Mouse (Mus musculus) neural tube, embryonic 14.5 days (tissue): ENCODE measurements around the gene Akr1c13. TPM values are rescaled to one million over a fixed set of nuclear protein-coding genes. Genes with fewer than 3 reads are reported as not detected.

ENCODE experiments used
- ATAC-seq: fragments of 200-750 bp; cut with Nextera tagmentation; 2 replicates; pipeline ENCODE4 v1.8.0; 2017; ENCODE audit warnings: low read depth, mild to moderate bottlenecking, moderate TSS enrichment, moderate library complexity
- H3K27ac ChIP-seq: fragments of 300-500 bp; sonication (generic); 2 replicates; pipeline ENCODE4 v1.5.1; 2014; ENCODE audit warnings: low read depth, mild to moderate bottlenecking, control low read depth, low read length, moderate library complexity, mixed read lengths
- H3K27me3 ChIP-seq: fragments of 300-500 bp; sonication (generic); 2 replicates; pipeline ENCODE4 v1.6.1; 2014; ENCODE audit warnings: low read length; ENCODE audit not compliant: control insufficient read depth, insufficient read depth
- H3K36me3 ChIP-seq: fragments of 300-500 bp; sonication (generic); 2 replicates; pipeline ENCODE4 v1.6.1; 2014; ENCODE audit warnings: low read length, mixed read lengths; ENCODE audit not compliant: control insufficient read depth, insufficient read depth
- H3K4me1 ChIP-seq: fragments of 300-500 bp; sonication (generic); 2 replicates; pipeline ENCODE4 v1.6.1; 2014; ENCODE audit warnings: low read length; ENCODE audit not compliant: control insufficient read depth, insufficient read depth
- H3K4me2 ChIP-seq: fragments of 300-500 bp; sonication (generic); 2 replicates; pipeline ENCODE4 v1.6.1; 2014; ENCODE audit warnings: mild to moderate bottlenecking, low read depth, low read length, control low read depth
- H3K4me3 ChIP-seq: fragments of 300-500 bp; sonication (generic); 2 replicates; pipeline ENCODE4 v1.5.1; 2014; ENCODE audit warnings: low read depth, low read length, control low read depth, mixed read lengths
- H3K9ac ChIP-seq: fragments of 300-500 bp; sonication (generic); replicated peaks from 2 replicates; pipeline ENCODE4 v1.6.1; 2014; ENCODE audit warnings: low read depth, mild to moderate bottlenecking, control low read depth, low read length, mixed read lengths
- H3K9me3 ChIP-seq: fragments of 300-500 bp; sonication (generic); 2 replicates; pipeline ENCODE4 v1.6.1; 2016; ENCODE audit warnings: low read length; ENCODE audit not compliant: control insufficient read depth
- WGBS: fragments of 180-500 bp; shearing (Covaris S2); extraction: QIAGEN DNeasy Blood & Tissue Kit; methylation state at CpG from one replicate; pipeline ENCODE4 v1.1.7; 2014; 5-methylcytosine and 5-hydroxymethylcytosine counted together
- polyA plus RNA-seq: library from polyadenylated mRNA; unstranded; fragments of >200 nt; fragmentation: Nextera tagmentation; extraction: Ambion mirVana; gene quantifications from 2 replicates; pipeline ENCODE4 v1.2.1, GENCODE M21; 2014

Akr1c13 gene
- polyA plus RNA-seq, 1 experiment from 2014 or later = 5.7 TPM

DNA sequence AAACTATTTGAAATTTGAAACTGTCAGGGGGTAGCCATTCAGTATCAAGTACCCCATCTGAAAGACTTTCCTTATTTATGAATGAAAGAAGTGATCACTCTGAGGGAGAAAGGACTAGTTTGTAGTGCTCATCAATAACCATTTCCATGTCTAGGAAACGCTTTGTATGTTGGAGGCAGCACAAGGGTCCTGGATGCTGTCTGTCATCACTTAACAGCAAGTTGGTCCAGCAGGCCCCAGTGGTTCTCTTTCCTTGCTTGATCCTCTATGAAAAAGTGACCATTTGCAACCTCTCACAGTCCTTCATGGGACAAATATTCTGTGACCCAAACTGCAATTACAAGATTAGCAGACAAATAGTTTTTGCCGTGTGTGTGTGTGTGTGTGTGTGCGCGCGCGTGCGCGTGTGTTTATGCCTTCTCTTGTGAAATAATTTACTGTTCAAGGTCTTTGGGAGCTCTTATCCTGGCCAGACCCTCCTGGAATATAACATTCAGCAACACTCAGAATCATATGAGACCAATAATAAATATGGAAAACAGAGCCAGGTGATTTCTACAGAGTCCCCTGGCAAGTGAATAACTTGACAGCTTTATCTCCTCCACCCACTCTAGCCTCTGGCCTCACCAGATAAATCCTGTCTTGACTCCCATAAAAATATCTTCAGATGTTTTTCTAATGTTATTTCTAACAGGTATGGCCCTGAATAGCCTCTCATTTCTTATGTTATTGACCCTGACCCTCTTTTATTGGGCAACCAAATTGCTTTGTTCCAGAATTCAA, 40.1 kb downstream of the Akr1c13 start:
- H3K27ac ChIP-seq = no peak overlapping the region
- 95% methylated on average over 8 of the region's 8 CpGs for WGBS
- H3K27me3 ChIP-seq = no peaks in the 10 kb centered on the region
- H3K36me3 ChIP-seq = no peaks in the 10 kb centered on the region
- no peak overlapping the region for H3K4me2 ChIP-seq
- ATAC-seq = no peak
- H3K4me1 ChIP-seq = no peaks in the 10 kb centered on the region
- H3K9ac ChIP-seq = no peak overlapping the region
- H3K4me3 ChIP-seq = no peak overlapping the region
- H3K9me3 ChIP-seq = no peaks in the 10 kb centered on the region

DNA sequence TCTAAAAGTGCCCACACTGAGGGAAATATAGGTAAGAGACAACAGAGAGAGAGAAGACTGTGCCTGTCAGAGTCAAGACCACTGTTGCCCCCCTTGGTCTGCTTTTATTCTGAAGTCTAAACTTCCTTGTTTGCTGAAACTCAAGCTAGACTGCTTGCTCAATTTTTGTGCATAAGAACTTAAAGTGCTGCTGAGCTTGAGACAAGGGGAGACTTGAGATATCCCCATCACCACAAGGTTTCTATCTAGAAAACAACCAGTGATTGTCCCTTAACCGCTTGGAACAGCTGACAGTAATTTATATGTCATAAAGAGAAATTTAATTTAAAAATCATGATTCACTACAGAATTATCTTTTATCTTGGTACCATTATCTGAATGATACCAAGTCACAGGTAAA, 42.2 kb downstream of the Akr1c13 start:
- ATAC-seq = no peak
- Histone ChIP-seq H3K36me3 (no peaks in the 10 kb centered on the region), H3K4me1 (no peaks in the 10 kb centered on the region), H3K4me3 (no peak overlapping the region), H3K9me3 (no peaks in the 10 kb centered on the region), H3K4me2 (no peak overlapping the region), H3K9ac (no peak overlapping the region), H3K27me3 (no peaks in the 10 kb centered on the region), H3K27ac (no peak overlapping the region)
- 76% methylated on average over 1 of the region's 1 CpGs for WGBS

DNA sequence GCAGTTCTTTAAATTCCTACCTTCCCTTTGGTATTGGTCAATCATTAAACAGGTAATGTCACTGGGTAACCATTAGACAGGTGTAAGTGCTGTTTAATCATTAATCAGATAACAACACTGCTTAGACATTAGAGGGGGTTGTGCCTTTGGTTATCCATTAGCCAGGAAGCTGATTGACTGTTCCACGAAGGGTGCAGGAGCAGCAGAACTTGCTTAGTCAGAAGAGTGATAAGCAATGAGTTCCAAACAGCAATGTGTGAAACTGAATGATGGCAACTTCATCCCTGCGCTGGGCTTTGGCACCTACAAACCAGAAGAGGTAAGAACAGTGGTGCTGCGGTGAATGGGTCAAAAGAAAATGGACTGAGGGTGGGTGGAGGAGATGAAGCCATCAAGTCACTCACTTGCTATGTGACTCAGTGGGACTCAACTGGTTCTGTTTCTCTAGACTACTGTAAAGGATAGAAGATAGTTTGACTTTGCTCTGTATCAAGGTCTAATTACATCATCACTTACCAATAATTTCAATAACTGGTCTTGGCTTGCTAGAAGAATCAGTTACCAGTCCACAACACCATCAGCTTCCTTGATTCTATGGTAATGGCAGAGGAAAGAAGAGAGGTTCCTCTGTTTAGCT, 42.7 kb downstream of the Akr1c13 start:
- Histone ChIP-seq H3K27me3 (no peaks in the 10 kb centered on the region), H3K4me2 (no peak overlapping the region), H3K9me3 (no peaks in the 10 kb centered on the region), H3K27ac (no peak overlapping the region), H3K4me1 (no peaks in the 10 kb centered on the region), H3K9ac (no peak overlapping the region), H3K36me3 (no peaks in the 10 kb centered on the region), H3K4me3 (no peak overlapping the region)
- WGBS = 70% methylated on average over 3 of the region's 3 CpGs
- no peak for ATAC-seq

DNA sequence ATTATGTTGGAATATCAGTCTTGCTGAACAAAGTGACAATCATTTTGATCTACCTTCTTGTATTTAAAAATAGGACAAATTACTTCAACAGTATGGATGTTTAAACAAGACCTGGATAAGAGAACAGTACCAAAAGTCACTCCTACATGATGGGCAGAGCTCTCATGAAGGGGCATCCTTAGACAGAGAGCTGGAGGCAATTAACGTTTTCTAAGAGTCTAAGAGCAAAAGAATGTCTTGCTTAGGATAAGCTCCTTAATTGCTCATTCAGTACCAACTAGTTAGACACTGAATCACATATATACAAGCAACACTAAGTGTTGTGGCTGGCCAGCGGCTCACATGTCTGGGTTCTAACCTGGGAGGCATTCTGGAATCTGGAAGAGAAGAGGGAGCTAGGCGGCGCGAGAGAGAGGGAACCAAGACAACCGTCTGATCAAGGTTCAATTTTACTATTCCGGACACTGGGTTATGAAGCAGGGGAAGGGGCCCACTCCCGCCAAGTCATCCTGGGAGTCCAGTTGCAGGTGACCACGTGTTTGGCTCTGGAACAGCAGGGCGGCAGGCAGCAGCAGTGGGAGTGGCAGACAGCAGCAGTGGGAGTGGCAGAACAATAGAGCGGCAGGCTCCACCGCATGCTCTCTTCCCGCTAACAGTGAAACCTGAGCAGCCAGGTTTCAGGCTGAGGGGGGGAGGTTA, 54.1 kb downstream of the Akr1c13 start:
- Histone ChIP-seq H3K4me3 (peak overlapping the region; percentile 32), H3K4me1 (no peaks in the 10 kb centered on the region), H3K9ac (peak overlapping the region; percentile 58), H3K27me3 (no peaks in the 10 kb centered on the region), H3K36me3 (no peaks in the 10 kb centered on the region), H3K27ac (no peak overlapping the region), H3K9me3 (no peaks in the 10 kb centered on the region), H3K4me2 (peak overlapping the region; percentile 58)
- ATAC-seq = peak; percentile 98
- 2% methylated on average over 13 of the region's 13 CpGs for WGBS

DNA sequence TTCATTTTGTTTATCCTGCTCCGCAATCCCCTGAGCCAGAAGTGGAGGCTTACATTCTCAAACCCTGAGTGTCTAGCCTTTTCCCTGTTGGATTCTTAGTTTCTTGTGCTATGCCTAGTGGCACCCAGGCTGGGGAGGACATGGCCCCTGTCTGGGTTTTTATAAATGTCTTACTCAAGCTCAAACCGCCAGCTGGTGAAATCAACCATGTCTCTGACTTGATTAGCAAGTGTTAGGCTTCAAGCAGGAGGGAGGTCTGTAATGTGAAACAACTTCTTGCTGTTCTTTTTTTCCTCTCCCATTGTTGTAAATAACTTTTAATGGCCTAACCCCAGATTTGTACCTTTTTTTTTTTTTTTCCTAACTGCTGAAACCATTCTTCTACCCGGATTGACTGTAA, 58.4 kb downstream of the Akr1c13 start:
- 64% methylated on average over 3 of the region's 3 CpGs for WGBS

More for the DNA sequence above, 58.4 kb downstream of the Akr1c13 start:
- no peaks in the 10 kb centered on the region for H3K36me3 ChIP-seq
- no peak overlapping the region for H3K9ac ChIP-seq
- H3K9me3 ChIP-seq = no peaks in the 10 kb centered on the region
- no peak overlapping the region for H3K4me2 ChIP-seq
- H3K27me3 ChIP-seq = no peaks in the 10 kb centered on the region
- H3K4me3 ChIP-seq = no peak overlapping the region
- H3K27ac ChIP-seq = no peak overlapping the region
- ATAC-seq = no peak
- H3K4me1 ChIP-seq = no peaks in the 10 kb centered on the region

Other genes starting within 250 kb of the Akr1c13 start
- not detected in 2 replicates for gene Ucn3, start 245.8 kb upstream of the Akr1c13 start, polyA plus RNA-seq
- 0.37 and 0.62 TPM in 2 replicates for gene Akr1c14, start 142.1 kb upstream of the Akr1c13 start, polyA plus RNA-seq
- gene Akr1c18, start 40.5 kb upstream of the Akr1c13 start, polyA plus RNA-seq = 0.17 TPM in 1 of 2 replicates, not detected in the other
- gene Akr1c19, start 37.5 kb downstream of the Akr1c13 start, polyA plus RNA-seq = 6.9 and 9.5 TPM in 2 replicates
- 0.17 and 0.39 TPM in 2 replicates for gene Akr1c12, start 88.3 kb downstream of the Akr1c13 start, polyA plus RNA-seq
- gene Akr1c6, start 243.2 kb downstream of the Akr1c13 start, polyA plus RNA-seq = not detected in 2 replicates